ENCODE assay signal across 12 mouse cellular contexts in genomic region chr3:136836319-136837193, GRCm38 (mm10).
DNase-seq lines count a peak whose midpoint lies in the region; ATAC-seq and TF ChIP-seq lines count a peak whose summit lies in the region.
"Had no signal": no experiment of that assay in that cellular context is flagged by ENCODE, and none has a peak within 500 bp of the region (broad histone marks: within the 10 kb centered on the region; RNA-seq: fewer than 3 reads in every experiment).

No protein-coding gene starts in this region.

- peak overlapping the region; percentile 56; the same call in 1 of the 2 replicates for H3K27ac ChIP-seq in hindbrain, embryonic 10.5 days
- no peak overlapping the region for H3K27ac ChIP-seq in hindbrain, embryonic 16.5 days (ENCODE audit: low read depth, low read length)
- no peak overlapping the region for H3K27ac ChIP-seq in forebrain, postnatal 0 days (ENCODE audit: low read depth, low read length)
- no peak overlapping the region for H3K27ac ChIP-seq in liver, embryonic 14.5 days

- peak; percentile 11 for DNase-seq in hindbrain, embryonic 10.5 days (ENCODE audit: low spot score)
- DNase-seq in MEL-GATA-1-ER (ENCODE audit: extremely low read depth, low read depth): peak; percentile 57
- DNase-seq in forebrain, postnatal 0 days: no peak
- peak; percentile 20 to 36 (median 20) for DNase-seq in liver, embryonic 14.5 days (ENCODE audit: low read depth in 3 of 3, low spot score in 3 of 3)
- no peak for DNase-seq in right cerebral cortex, postnatal 36 days (ENCODE audit: low spot score in 2 of 2)
- no peak for DNase-seq in adrenal gland, postnatal 36 days
- no peak for DNase-seq in adrenal gland, postnatal 10 days
- DNase-seq: cerebellum, postnatal 10 days; kidney, adult 8-10 months; thymus, adult 18-20 months had no signal

- no peaks in the 10 kb centered on the region for H3K36me3 ChIP-seq in hindbrain, embryonic 10.5 days
- H3K36me3 ChIP-seq in hindbrain, embryonic 16.5 days (ENCODE audit: control insufficient read depth, insufficient read depth, low read length): no peaks in the 10 kb centered on the region
- H3K36me3 ChIP-seq in forebrain, postnatal 0 days (ENCODE audit: insufficient read depth): no peaks in the 10 kb centered on the region
- H3K36me3 ChIP-seq in liver, embryonic 14.5 days (replicated peaks; ENCODE audit: control insufficient read depth, insufficient read depth, low read depth): no peaks in the 10 kb centered on the region

- 58% methylated on average over 17 of the region's 17 CpGs for WGBS in hindbrain, embryonic 10.5 days
- WGBS in hindbrain, embryonic 16.5 days: 67% methylated on average over 17 of the region's 17 CpGs
- WGBS in forebrain, postnatal 0 days: 23% methylated on average over 17 of the region's 17 CpGs
- WGBS in liver, embryonic 14.5 days (ENCODE audit: insufficient replicate concordance): 20% methylated on average over 17 of the region's 17 CpGs

- no peak overlapping the region for H3K4me2 ChIP-seq in hindbrain, embryonic 16.5 days (ENCODE audit: low read length)
- no peak overlapping the region for H3K4me2 ChIP-seq in forebrain, postnatal 0 days (ENCODE audit: low read depth)
- peak overlapping the region; percentile 11; the same call in 1 of the 2 replicates for H3K4me2 ChIP-seq in liver, embryonic 14.5 days (ENCODE audit: low read depth)

- TF ChIP-seq CTCF in forebrain, postnatal 0 days (IDR thresholded peaks at IDR 0.05; ENCODE audit: low read depth): no peak
- TF ChIP-seq CTCF in liver, embryonic 14.5 days (IDR thresholded peaks at IDR 0.05; ENCODE audit: low read depth): no peak

- ATAC-seq in hindbrain, embryonic 16.5 days: no peak
- peak; percentile 10; the same call in 1 of the 2 replicates for ATAC-seq in forebrain, postnatal 0 days
- peak; percentile 41; the same call in 1 of the 2 replicates for ATAC-seq in liver, embryonic 14.5 days (ENCODE audit: insufficient read depth)

- H3K4me1 ChIP-seq in hindbrain, embryonic 10.5 days (replicated peaks): peaks cover 51% of the 10 kb centered on the region
- H3K4me1 ChIP-seq in hindbrain, embryonic 16.5 days (ENCODE audit: control insufficient read depth, insufficient read depth, low read depth, low read length): peaks cover 25% of the 10 kb centered on the region
- peaks cover 18% of the 10 kb centered on the region; the same call in 1 of the 2 replicates for H3K4me1 ChIP-seq in forebrain, postnatal 0 days (ENCODE audit: insufficient read depth)
- peaks cover 0 to 28% of the 10 kb centered on the region in 2 experiments; a peak in 2 of 4 replicates for H3K4me1 ChIP-seq in liver, embryonic 14.5 days (replicated peaks; ENCODE audit: control insufficient read depth in 2 of 2, insufficient read depth in 2 of 2, low read length in 1 of 2)

- H3K9me3 ChIP-seq in hindbrain, embryonic 10.5 days: no peaks in the 10 kb centered on the region
- H3K9me3 ChIP-seq in hindbrain, embryonic 16.5 days (ENCODE audit: control insufficient read depth, low read length): no peaks in the 10 kb centered on the region
- no peaks in the 10 kb centered on the region for H3K9me3 ChIP-seq in forebrain, postnatal 0 days (ENCODE audit: low read length)
- H3K9me3 ChIP-seq in liver, embryonic 14.5 days (ENCODE audit: control insufficient read depth, low read length): no peaks in the 10 kb centered on the region

- H3K4me3 ChIP-seq in hindbrain, embryonic 10.5 days: no peak overlapping the region
- H3K4me3 ChIP-seq in hindbrain, embryonic 16.5 days (ENCODE audit: low read length): no peak overlapping the region
- H3K4me3 ChIP-seq in forebrain, postnatal 0 days (ENCODE audit: low read depth, low read length): no peak overlapping the region
- no peak overlapping the region for H3K4me3 ChIP-seq in liver, embryonic 14.5 days (ENCODE audit: insufficient read depth in 1 of 2, low read depth in 2 of 2, low read length in 2 of 2)

- no peak overlapping the region for H3K9ac ChIP-seq in hindbrain, embryonic 16.5 days (ENCODE audit: low read depth, low read length)
- H3K9ac ChIP-seq in forebrain, postnatal 0 days: no peak overlapping the region
- H3K9ac ChIP-seq in liver, embryonic 14.5 days (replicated peaks): no peak overlapping the region

- TF ChIP-seq EP300 in liver, embryonic 14.5 days (IDR thresholded peaks at IDR 0.05; ENCODE audit: low read depth): peak; percentile 42; the same call in 1 of the 2 replicates

- H3K27me3 ChIP-seq in hindbrain, embryonic 10.5 days (ENCODE audit: insufficient read depth, poor library complexity, severe bottlenecking): no peaks in the 10 kb centered on the region
- no peaks in the 10 kb centered on the region for H3K27me3 ChIP-seq in hindbrain, embryonic 16.5 days (replicated peaks; ENCODE audit: control insufficient read depth, insufficient read depth, low read length)
- H3K27me3 ChIP-seq in forebrain, postnatal 0 days (ENCODE audit: insufficient read depth, low read length): no peaks in the 10 kb centered on the region
- H3K27me3 ChIP-seq in liver, embryonic 14.5 days (ENCODE audit: control insufficient read depth, insufficient read depth, low read length): no peaks in the 10 kb centered on the region
- H3K27me3 ChIP-seq: CH12.LX had no signal

Comparison
In these comparisons a context has a peak if more than half of its experiments do, and no peak if none do; other contexts are left out.
1. DNase-seq: peak in hindbrain, embryonic 10.5 days (single experiment), MEL-GATA-1-ER (single experiment) and liver, embryonic 14.5 days (3 of 3); none in forebrain, postnatal 0 days (single experiment), right cerebral cortex, postnatal 36 days (0 of 2), adrenal gland, postnatal 36 days (0 of 2) and adrenal gland, postnatal 10 days (single experiment).